Mouse (Mus musculus): ENCODE measurements around the gene Map4k4. TPM values are rescaled to one million over a fixed set of nuclear protein-coding genes. Genes with fewer than 3 reads are reported as not detected.

The Map4k4 gene
- polyA plus RNA-seq, 1 experiment from 2014 or later, result 25.1 TPM

- DNase-seq (ENCODE audit: low spot score), result no peak
- Histone ChIP-seq H3K27ac (replicated peaks) (no peak overlapping the region), H3K36me3 (peaks cover 37% of the 10 kb centered on the region), H3K4me1 (peaks cover 52% of the 10 kb centered on the region), H3K4me3 (no peak overlapping the region), H3K9me3 (replicated peaks) (no peaks in the 10 kb centered on the region), H3K27me3 (ENCODE audit: low read depth, poor library complexity, severe bottlenecking) (no peaks in the 10 kb centered on the region)
- 83% methylated on average over 4 of the region's 4 CpGs for WGBS
Measured at GRCm38 (mm10) chr1:39962321-39962720, 61.6 kb downstream of the Map4k4 start.

- H3K4me3 ChIP-seq, result no peak overlapping the region
- 91% methylated on average over 8 of the region's 8 CpGs for WGBS
- H3K4me1 ChIP-seq, result peaks cover 47% of the 10 kb centered on the region
Measured at GRCm38 (mm10) chr1:39962840-39963239, 62.1 kb downstream of the Map4k4 start.

GRCm38 (mm10) chr1:39963821-39964220 lies 63.1 kb downstream of the Map4k4 start:
- peaks cover 39% of the 10 kb centered on the region; the same call in 1 of the 2 replicates for H3K4me1 ChIP-seq
- peaks cover 46% of the 10 kb centered on the region for H3K36me3 ChIP-seq
- H3K27ac ChIP-seq (replicated peaks), result 0 out of 2 replicates have a peak overlapping the region, but pooled peaks have one; percentile 3
- H3K9me3 ChIP-seq (replicated peaks), result no peaks in the 10 kb centered on the region
- DNase-seq (ENCODE audit: low spot score), result no peak
- no peak overlapping the region for H3K4me3 ChIP-seq
- H3K27me3 ChIP-seq (ENCODE audit: low read depth, poor library complexity, severe bottlenecking), result no peaks in the 10 kb centered on the region
- 84% methylated on average over 3 of the region's 3 CpGs for WGBS

More at GRCm38 (mm10) chr1:39962840-39963239, 62.1 kb downstream of the Map4k4 start:
- DNase-seq (ENCODE audit: low spot score), result no peak
- H3K27me3 ChIP-seq (ENCODE audit: low read depth, poor library complexity, severe bottlenecking), result no peaks in the 10 kb centered on the region
- H3K27ac ChIP-seq (replicated peaks), result 0 out of 2 replicates have a peak overlapping the region, but pooled peaks have one; percentile 20
- peaks cover 39% of the 10 kb centered on the region for H3K36me3 ChIP-seq
- H3K9me3 ChIP-seq (replicated peaks), result no peaks in the 10 kb centered on the region

- Histone ChIP-seq H3K4me3 (no peak overlapping the region), H3K4me1 (peaks cover 38% of the 10 kb centered on the region; the same call in 1 of the 2 replicates), H3K36me3 (peaks cover 50% of the 10 kb centered on the region), H3K27me3 (ENCODE audit: low read depth, poor library complexity, severe bottlenecking) (no peaks in the 10 kb centered on the region), H3K27ac (replicated peaks) (no peak overlapping the region), H3K9me3 (replicated peaks) (no peaks in the 10 kb centered on the region)
- 95% methylated on average over 2 of the region's 2 CpGs for WGBS
- no peak for DNase-seq (ENCODE audit: low spot score)
Measured at GRCm38 (mm10) chr1:39964427-39964826, 63.7 kb downstream of the Map4k4 start.

- WGBS, result 81% methylated on average over 3 of the region's 3 CpGs
- H3K27me3 ChIP-seq (ENCODE audit: low read depth, poor library complexity, severe bottlenecking), result no peaks in the 10 kb centered on the region
- peaks cover 34% of the 10 kb centered on the region; the same call in 1 of the 2 replicates for H3K4me1 ChIP-seq
- H3K4me3 ChIP-seq, result no peak overlapping the region
- no peak for DNase-seq (ENCODE audit: low spot score)
- H3K27ac ChIP-seq (replicated peaks), result no peak overlapping the region
- no peaks in the 10 kb centered on the region for H3K9me3 ChIP-seq (replicated peaks)
- peaks cover 55% of the 10 kb centered on the region for H3K36me3 ChIP-seq
Measured at GRCm38 (mm10) chr1:39965461-39965860, 64.7 kb downstream of the Map4k4 start.

- Histone ChIP-seq H3K27ac (replicated peaks) (no peak overlapping the region), H3K4me3 (no peak overlapping the region), H3K4me1 (peaks cover 12% of the 10 kb centered on the region; the same call in 1 of the 2 replicates), H3K27me3 (ENCODE audit: low read depth, poor library complexity, severe bottlenecking) (no peaks in the 10 kb centered on the region), H3K36me3 (peaks cover 46% of the 10 kb centered on the region), H3K9me3 (replicated peaks) (no peaks in the 10 kb centered on the region)
- 78% methylated on average over 7 of the region's 7 CpGs for WGBS
- DNase-seq (ENCODE audit: low spot score), result no peak
Measured at GRCm38 (mm10) chr1:39968999-39969398, 68.3 kb downstream of the Map4k4 start.

- Histone ChIP-seq H3K27ac (replicated peaks) (no peak overlapping the region), H3K9me3 (replicated peaks) (no peaks in the 10 kb centered on the region), H3K4me3 (no peak overlapping the region), H3K27me3 (ENCODE audit: low read depth, poor library complexity, severe bottlenecking) (no peaks in the 10 kb centered on the region), H3K36me3 (peaks cover 52% of the 10 kb centered on the region), H3K4me1 (peaks cover 10% of the 10 kb centered on the region; the same call in 1 of the 2 replicates)
- 79% methylated on average over 2 of the region's 2 CpGs for WGBS
- no peak for DNase-seq (ENCODE audit: low spot score)
Measured at GRCm38 (mm10) chr1:39969771-39970406, 69.2 kb downstream of the Map4k4 start.

- Histone ChIP-seq H3K36me3 (peaks cover 65% of the 10 kb centered on the region), H3K4me1 (peaks cover 14% of the 10 kb centered on the region; the same call in 1 of the 2 replicates), H3K9me3 (replicated peaks) (no peaks in the 10 kb centered on the region), H3K27me3 (ENCODE audit: low read depth, poor library complexity, severe bottlenecking) (no peaks in the 10 kb centered on the region), H3K27ac (replicated peaks) (no peak overlapping the region), H3K4me3 (no peak overlapping the region)
- no peak for DNase-seq (ENCODE audit: low spot score)
- WGBS, result 94% methylated on average over 7 of the region's 7 CpGs
Measured at GRCm38 (mm10) chr1:39972411-39972810, 71.7 kb downstream of the Map4k4 start.

- Histone ChIP-seq H3K9me3 (replicated peaks) (no peaks in the 10 kb centered on the region), H3K27ac (replicated peaks) (no peak overlapping the region), H3K36me3 (peaks cover 70% of the 10 kb centered on the region), H3K4me1 (peaks cover 13% of the 10 kb centered on the region; the same call in 1 of the 2 replicates), H3K4me3 (no peak overlapping the region), H3K27me3 (ENCODE audit: low read depth, poor library complexity, severe bottlenecking) (no peaks in the 10 kb centered on the region)
- WGBS, result 88% methylated on average over 4 of the region's 4 CpGs
- DNase-seq (ENCODE audit: low spot score), result no peak
Measured at GRCm38 (mm10) chr1:39973911-39974310, 73.2 kb downstream of the Map4k4 start.

GRCm38 (mm10) chr1:39975005-39975404 lies 74.3 kb downstream of the Map4k4 start:
- no peak overlapping the region for H3K27ac ChIP-seq (replicated peaks)
- 94% methylated on average over 2 of the region's 2 CpGs for WGBS
- H3K27me3 ChIP-seq (ENCODE audit: low read depth, poor library complexity, severe bottlenecking), result no peaks in the 10 kb centered on the region
- peaks cover 74% of the 10 kb centered on the region for H3K36me3 ChIP-seq
- no peak for DNase-seq (ENCODE audit: low spot score)
- H3K4me1 ChIP-seq, result 0 out of 2 replicates have a peak, but pooled peaks cover 4% of the 10 kb centered on the region
- no peaks in the 10 kb centered on the region for H3K9me3 ChIP-seq (replicated peaks)
- H3K4me3 ChIP-seq, result no peak overlapping the region

GRCm38 (mm10) chr1:39976107-39976506 lies 75.4 kb downstream of the Map4k4 start:
- H3K9me3 ChIP-seq (replicated peaks), result no peaks in the 10 kb centered on the region
- no peak for DNase-seq (ENCODE audit: low spot score)
- no peak overlapping the region for H3K27ac ChIP-seq (replicated peaks)
- H3K36me3 ChIP-seq, result peaks cover 84% of the 10 kb centered on the region
- no peaks in the 10 kb centered on the region for H3K27me3 ChIP-seq (ENCODE audit: low read depth, poor library complexity, severe bottlenecking)
- H3K4me3 ChIP-seq, result no peak overlapping the region
- H3K4me1 ChIP-seq, result 0 out of 2 replicates have a peak, but pooled peaks cover 4% of the 10 kb centered on the region
- WGBS, result 93% methylated on average over 2 of the region's 2 CpGs

GRCm38 (mm10) chr1:39976847-39977744 lies 76.4 kb downstream of the Map4k4 start:
- DNase-seq (ENCODE audit: low spot score), result no peak
- no peak overlapping the region for H3K27ac ChIP-seq (replicated peaks)
- peaks cover 92% of the 10 kb centered on the region for H3K36me3 ChIP-seq
- H3K4me3 ChIP-seq, result no peak overlapping the region
- H3K27me3 ChIP-seq (ENCODE audit: low read depth, poor library complexity, severe bottlenecking), result no peaks in the 10 kb centered on the region
- WGBS, result 83% methylated on average over 11 of the region's 11 CpGs
- H3K4me1 ChIP-seq, result 0 out of 2 replicates have a peak, but pooled peaks cover 4% of the 10 kb centered on the region
- H3K9me3 ChIP-seq (replicated peaks), result no peaks in the 10 kb centered on the region
